Mouse (Mus musculus) ES-Bruce4 (cell line): ENCODE measurements around the gene Rheb.

Experiments
- CTCF ChIP-seq: IDR thresholded peaks from one replicate; pipeline ENCODE4 v1.8.1; 2011; ENCODE audit warnings: low read depth, low read length
- EP300 ChIP-seq: IDR thresholded peaks from 2 replicates; pipeline ENCODE4 v1.6.1; 2011; ENCODE audit warnings: low read depth, low read length; ENCODE audit not compliant: insufficient read depth

DNA sequence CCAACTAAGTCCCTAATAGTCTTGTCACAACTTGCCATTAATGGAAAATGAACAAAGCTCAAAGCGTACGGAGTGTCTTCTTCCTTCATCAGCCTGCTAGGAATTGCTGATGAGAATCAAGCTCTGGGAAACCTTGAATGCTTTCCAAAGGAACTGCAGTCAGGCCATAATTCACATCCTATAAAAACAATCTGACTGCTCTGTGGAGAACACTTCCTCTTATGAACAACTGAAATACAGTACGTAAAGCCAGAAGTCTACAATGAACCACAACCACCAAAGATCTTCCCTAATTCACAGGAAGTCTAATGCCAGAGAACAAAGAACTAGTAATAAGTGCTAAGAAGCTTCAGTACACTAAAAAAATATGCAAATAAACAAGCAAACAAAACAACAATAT is 28.5 kb downstream of the Rheb start:
- TF ChIP-seq CTCF = no peak
- no peak for TF ChIP-seq EP300
